Mouse (Mus musculus): Measurements from ENCODE around the gene Sorbs2.

Sorbs2 gene

GRCm38 (mm10) chr8:45579714-45580543 is 72.3 kb downstream of the Sorbs2 start:
- DNase-seq = no peak

- no peak for DNase-seq
These were observed 72.9 kb downstream of the Sorbs2 start for GRCm38 (mm10) chr8:45580544-45580866.

GRCm38 (mm10) chr8:45583856-45584255 is 76.3 kb downstream of the Sorbs2 start:
- DNase-seq = no peak

GRCm38 (mm10) chr8:45584390-45585052 is 76.9 kb downstream of the Sorbs2 start:
- DNase-seq = no peak

GRCm38 (mm10) chr8:45585158-45585557 is 77.6 kb downstream of the Sorbs2 start:
- DNase-seq = no peak

GRCm38 (mm10) chr8:45587011-45587410 is 79.4 kb downstream of the Sorbs2 start:
- DNase-seq = no peak

- DNase-seq = peak in 1 of 2 experiments; percentile 19
These were observed 84.3 kb downstream of the Sorbs2 start for GRCm38 (mm10) chr8:45591888-45592287.

GRCm38 (mm10) chr8:45593711-45594110 is 86.1 kb downstream of the Sorbs2 start:
- no peak for DNase-seq

GRCm38 (mm10) chr8:45595983-45596382 is 88.4 kb downstream of the Sorbs2 start:
- DNase-seq = no peak

- DNase-seq = no peak
These were observed 89.0 kb downstream of the Sorbs2 start for GRCm38 (mm10) chr8:45596591-45596990.

GRCm38 (mm10) chr8:45597631-45598420 is 90.2 kb downstream of the Sorbs2 start:
- no peak for DNase-seq

GRCm38 (mm10) chr8:45598883-45599282 is 91.3 kb downstream of the Sorbs2 start:
- DNase-seq = no peak

GRCm38 (mm10) chr8:45602019-45602418 is 94.4 kb downstream of the Sorbs2 start:
- no peak for DNase-seq

- no peak for DNase-seq
These were observed 97.8 kb downstream of the Sorbs2 start for GRCm38 (mm10) chr8:45605419-45605818.

GRCm38 (mm10) chr8:45607012-45607411 is 99.4 kb downstream of the Sorbs2 start:
- no peak for DNase-seq

- DNase-seq = no peak
These were observed 100.8 kb downstream of the Sorbs2 start for GRCm38 (mm10) chr8:45608413-45608812.

- DNase-seq = no peak
These were observed 103.0 kb downstream of the Sorbs2 start for GRCm38 (mm10) chr8:45610426-45611215.

GRCm38 (mm10) chr8:45611320-45611719 is 103.7 kb downstream of the Sorbs2 start:
- DNase-seq = no peak

- peak in 1 of 2 experiments; percentile 18 for DNase-seq
These were observed 107.0 kb downstream of the Sorbs2 start for GRCm38 (mm10) chr8:45614610-45615009.

GRCm38 (mm10) chr8:45615050-45615449 is 107.5 kb downstream of the Sorbs2 start:
- DNase-seq = peak in 1 of 2 experiments; percentile 17

- DNase-seq = peak in 1 of 2 experiments; percentile 23
These were observed 108.0 kb downstream of the Sorbs2 start for GRCm38 (mm10) chr8:45615551-45615950.

GRCm38 (mm10) chr8:45621576-45622178 is 114.1 kb downstream of the Sorbs2 start:
- DNase-seq = peak; percentile 20 to 55
